Mouse (Mus musculus): ENCODE results near the gene Olfr1131.

- TF ChIP-seq CTCF (IDR thresholded peaks at IDR 0.05; ENCODE audit: extremely low read depth, insufficient read length, insufficient replicate concordance, low read depth, low read length), result no peak
- TF ChIP-seq POLR2A (IDR thresholded peaks at IDR 0.05; ENCODE audit: low read depth, low read length), result no peak
These were observed 31.5 kb downstream of the Olfr1131 start, which contains the start of gene Olfr1134 for GRCm38 (mm10) chr2:87658360-87658759.

All from small intestine, adult 2 months (tissue).